Mouse (Mus musculus) heart, embryonic 16.5 days (tissue): ENCODE results near the gene Pink1. TPM values are rescaled to one million over a fixed set of nuclear protein-coding genes. Genes with fewer than 3 reads are reported as not detected.

Experiments used
- ATAC-seq: fragments of 200-750 bp; cut with Nextera tagmentation; replicated peaks from 2 replicates; pipeline ENCODE4 v1.8.0; 2017; ENCODE audit warnings: moderate number of reproducible peaks; ENCODE audit not compliant: insufficient read depth, low FRiP score; ENCODE audit errors: extremely low read depth
- H3K27ac ChIP-seq: fragments of 300-500 bp; sonication (generic); 2 replicates; pipeline ENCODE4 v1.5.1; 2014; ENCODE audit warnings: mild to moderate bottlenecking, low read length, control low read depth, moderate library complexity
- H3K27me3 ChIP-seq: fragments of 300-500 bp; sonication (generic); 2 replicates; pipeline ENCODE4 v1.6.1; 2014; ENCODE audit warnings: low read length, mixed read lengths; ENCODE audit not compliant: control insufficient read depth, insufficient read depth
- H3K36me3 ChIP-seq: fragments of 300-500 bp; sonication (generic); 2 replicates; pipeline ENCODE4 v1.6.1; 2014; ENCODE audit not compliant: control insufficient read depth, insufficient read depth
- H3K4me1 ChIP-seq: fragments of 300-500 bp; sonication (generic); 2 replicates; pipeline ENCODE4 v1.6.1; 2014; ENCODE audit warnings: low read length, mixed read lengths; ENCODE audit not compliant: control insufficient read depth, insufficient read depth
- H3K4me2 ChIP-seq: fragments of 300-500 bp; sonication (generic); 2 replicates; pipeline ENCODE4 v1.6.1; 2014; ENCODE audit warnings: low read depth, mild to moderate bottlenecking, control low read depth, low read length
- H3K4me3 ChIP-seq: fragments of 300-500 bp; sonication (generic); 2 replicates; pipeline ENCODE4 v1.5.1; 2014; ENCODE audit warnings: mild to moderate bottlenecking, control low read depth, low read length
- H3K9ac ChIP-seq: fragments of 300-500 bp; sonication (generic); 2 replicates; pipeline ENCODE4 v1.6.1; 2014; ENCODE audit warnings: low read length, control low read depth
- H3K9me3 ChIP-seq: fragments of 300-500 bp; sonication (generic); replicated peaks from 2 replicates; pipeline ENCODE4 v1.6.1; 2016; ENCODE audit warnings: low read length; ENCODE audit not compliant: control insufficient read depth
- WGBS: fragments of 180-500 bp; shearing (Covaris S2); extraction: QIAGEN DNeasy Blood & Tissue Kit; methylation state at CpG from one replicate; pipeline ENCODE4 v1.1.7; 2014; 5-methylcytosine and 5-hydroxymethylcytosine counted together
- microRNA-seq: library from miRNA; unstranded; fragments of <30 nt; microRNA quantifications from one replicate; pipeline ENCODE4, GENCODE M21; 2017
- polyA plus RNA-seq: library from polyadenylated mRNA; unstranded; fragments of >200 nt; fragmentation: Nextera tagmentation; extraction: Ambion mirVana; gene quantifications from 2 replicates; pipeline ENCODE4 v1.2.1, GENCODE M21; 2015

Pink1 gene
- polyA plus RNA-seq, 1 experiment from 2014 or later: 70.9 TPM

GRCm38 (mm10) chr4:138272011-138272997 is 53.8 kb downstream of the Pink1 start:
- Histone ChIP-seq H3K9ac (no peak overlapping the region), H3K4me2 (no peak overlapping the region), H3K27ac (no peak overlapping the region), H3K36me3 (no peaks in the 10 kb centered on the region), H3K27me3 (no peaks in the 10 kb centered on the region), H3K4me1 (no peaks in the 10 kb centered on the region), H3K4me3 (no peak overlapping the region), H3K9me3 (no peaks in the 10 kb centered on the region)
- WGBS: 42% methylated on average over 14 of the region's 14 CpGs
- ATAC-seq: peak; percentile 75

GRCm38 (mm10) chr4:138267869-138268268 is 58.2 kb downstream of the Pink1 start:
- H3K27ac ChIP-seq: no peak overlapping the region
- no peaks in the 10 kb centered on the region for H3K4me1 ChIP-seq
- H3K36me3 ChIP-seq: no peaks in the 10 kb centered on the region
- H3K27me3 ChIP-seq: peaks cover 6% of the 10 kb centered on the region; the same call in 1 of the 2 replicates
- no peak overlapping the region for H3K4me3 ChIP-seq
- no peak overlapping the region for H3K9ac ChIP-seq
- WGBS: 81% methylated on average over 10 of the region's 10 CpGs
- ATAC-seq: no peak
- no peaks in the 10 kb centered on the region for H3K9me3 ChIP-seq
- no peak overlapping the region for H3K4me2 ChIP-seq

Small RNA genes lying within 50 kb of the gene (microRNA-seq; reads per million reads assigned to microRNA genes)
- gene Gm27646 (not detected), gene Mir7019 (2.0 reads per million, percentile 4 among the genes with 10 or more reads in this experiment)

Other genes starting within 250 kb of the Pink1 start
- 98.6 and 105 TPM in 2 replicates for gene Hp1bp3, start 110.0 kb downstream of the Pink1 start, polyA plus RNA-seq
- 0.15 and 0.26 TPM in 2 replicates for gene Sh2d5, start 75.9 kb downstream of the Pink1 start, polyA plus RNA-seq
- 0.68 and 0.99 TPM in 2 replicates for gene Kif17, start 75.9 kb downstream of the Pink1 start, polyA plus RNA-seq
- 247 and 263 TPM in 2 replicates for gene Ddost, start 21.6 kb downstream of the Pink1 start, polyA plus RNA-seq
- gene Cda, start 41.7 kb upstream of the Pink1 start, polyA plus RNA-seq: 7.3 and 10.3 TPM in 2 replicates
- 0.10 and 0.20 TPM in 2 replicates for gene Fam43b, start 70.2 kb upstream of the Pink1 start, polyA plus RNA-seq
- 22.3 and 24.5 TPM in 2 replicates for gene Mul1, start 108.4 kb upstream of the Pink1 start, polyA plus RNA-seq
- 0.97 and 1.3 TPM in 2 replicates for gene Camk2n1, start 128.0 kb upstream of the Pink1 start, polyA plus RNA-seq